Mouse (Mus musculus): ENCODE data around the gene Tpm1. TPM values are rescaled to one million over a fixed set of nuclear protein-coding genes. Genes with fewer than 3 reads are reported as not detected.
A peak's percentile ranks its signal among the peaks of the same experiment; 100 is the strongest.

The Tpm1 gene
- polyA plus RNA-seq (2014; fragmentation: Nextera tagmentation; extraction: Ambion mirVana) = 323 and 385 TPM in 2 replicates

DNA sequence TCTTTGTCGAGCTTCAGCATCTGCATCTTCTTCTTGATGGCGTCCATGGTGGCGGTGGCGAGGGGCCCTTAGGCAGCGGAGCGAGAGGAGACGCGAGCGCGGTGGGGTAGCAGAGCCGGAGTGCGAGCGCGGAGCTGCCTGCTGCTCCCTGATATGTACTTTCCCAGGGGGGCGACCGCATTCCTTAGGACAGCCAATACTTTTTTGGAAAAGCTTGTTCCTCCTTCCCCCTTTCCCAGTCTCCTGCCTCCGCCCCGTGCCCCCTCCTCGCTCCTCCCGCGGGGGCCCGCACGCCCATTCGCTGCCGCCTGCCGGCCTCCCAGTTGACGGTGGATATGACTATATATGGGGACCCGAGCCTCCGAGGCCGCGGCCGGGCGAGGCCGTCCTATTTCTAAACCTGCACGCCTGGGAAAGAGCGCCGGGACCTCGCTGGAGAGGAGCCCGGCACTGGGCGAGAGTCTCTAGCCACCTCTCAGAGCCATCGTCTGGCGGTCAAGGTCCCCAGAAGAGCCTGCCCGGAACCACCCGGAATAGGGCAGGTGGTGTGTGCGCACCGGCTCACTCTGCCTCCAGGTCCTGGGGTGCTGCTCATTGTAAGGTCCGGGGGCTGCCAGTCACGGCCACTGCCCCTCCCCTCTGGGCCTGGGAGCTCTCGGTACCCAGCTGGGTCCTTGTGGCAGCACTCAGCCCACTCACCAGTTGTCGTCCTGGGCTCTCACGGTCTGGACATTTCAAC is at the start of gene Tpm1:
TSS of gene Tpm1 (minus strand) at position 321 of the 739 bp plus-strand sequence.
- Histone ChIP-seq H3K9ac (ENCODE audit: low read depth, low read length) (peak within 1 kb of the TSS; percentile 58), H3K27ac (ENCODE audit: low read depth, low read length) (no peak within 1 kb of the TSS; the same call in 1 of the 2 replicates), H3K36me3 (ENCODE audit: control insufficient read depth, insufficient read depth, low read length) (no peaks in the 10 kb centered on the region), H3K4me2 (replicated peaks; ENCODE audit: low read depth, low read length) (peak within 1 kb of the TSS; percentile 93), H3K4me1 (replicated peaks; ENCODE audit: control insufficient read depth, insufficient read depth, low read length) (peaks cover 7% of the 10 kb centered on the region), H3K9me3 (ENCODE audit: control insufficient read depth, low read length) (no peaks in the 10 kb centered on the region), H3K4me3 (ENCODE audit: low read depth, low read length) (peak within 1 kb of the TSS; percentile 51), H3K27me3 (ENCODE audit: control insufficient read depth, insufficient read depth, low read length) (peaks cover 37% of the 10 kb centered on the region)
- peak; percentile 78 for DNase-seq (ENCODE audit: low spot score)
- peak; percentile 43; the same call in 1 of the 2 replicates for ATAC-seq (ENCODE audit: low FRiP score)
- 1% methylated on average over 49 of the region's 51 CpGs for WGBS

DNA sequence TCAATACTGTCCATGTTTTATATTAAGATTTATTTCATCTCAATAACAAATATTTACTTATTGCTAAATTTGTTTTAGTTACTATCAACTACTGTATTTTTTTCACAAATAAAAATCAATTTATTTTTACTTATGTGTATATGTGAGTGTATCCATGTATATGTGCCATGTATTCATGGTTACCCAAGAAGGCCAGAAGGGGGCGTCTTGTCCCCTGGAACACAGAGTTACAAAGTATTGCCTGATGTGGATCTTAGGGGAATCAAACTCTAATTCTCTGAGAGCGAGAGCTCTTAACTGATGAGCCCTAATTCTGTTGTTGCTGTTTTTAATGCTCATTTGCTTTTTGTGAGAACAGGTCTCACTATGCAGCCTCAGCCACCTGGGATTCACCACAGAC is 45.2 kb upstream of the Tpm1 start:
- no peak overlapping the region for H3K9ac ChIP-seq (ENCODE audit: low read depth, low read length)
- 95% methylated on average over 2 of the region's 2 CpGs for WGBS
- no peaks in the 10 kb centered on the region for H3K36me3 ChIP-seq (ENCODE audit: control insufficient read depth, insufficient read depth, low read length)
- H3K27ac ChIP-seq (ENCODE audit: low read depth, low read length) = no peak overlapping the region
- ATAC-seq (ENCODE audit: low FRiP score) (no peak), DNase-seq (ENCODE audit: low spot score) (no peak)
- no peaks in the 10 kb centered on the region for H3K27me3 ChIP-seq (ENCODE audit: control insufficient read depth, insufficient read depth, low read length)
- no peak overlapping the region for H3K4me3 ChIP-seq (ENCODE audit: low read depth, low read length)
- no peak overlapping the region for H3K4me2 ChIP-seq (replicated peaks; ENCODE audit: low read depth, low read length)
- H3K9me3 ChIP-seq (ENCODE audit: control insufficient read depth, low read length) = no peaks in the 10 kb centered on the region
- no peaks in the 10 kb centered on the region for H3K4me1 ChIP-seq (replicated peaks; ENCODE audit: control insufficient read depth, insufficient read depth, low read length)

DNA sequence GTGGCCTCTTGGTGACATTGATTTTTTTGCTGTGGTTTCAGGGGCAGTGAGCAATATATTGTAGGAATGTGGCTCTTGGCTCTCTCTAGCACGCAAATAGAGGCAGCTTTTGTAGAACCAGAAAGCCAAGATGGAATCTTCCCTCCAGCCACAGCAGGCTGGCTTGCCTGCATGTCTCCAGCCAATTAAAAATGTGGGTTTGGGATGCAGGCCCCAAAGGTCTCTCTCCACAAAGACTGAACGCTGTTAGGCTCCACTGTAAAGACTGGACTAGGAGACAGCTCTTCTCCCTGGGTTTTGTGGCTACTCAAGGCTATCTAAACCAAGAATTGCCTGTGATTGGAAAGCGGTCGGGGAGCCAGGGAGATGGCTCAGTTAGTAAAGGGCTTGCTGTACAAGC is 43.0 kb upstream of the Tpm1 start:
- Histone ChIP-seq H3K4me3 (ENCODE audit: low read depth, low read length) (no peak overlapping the region), H3K9me3 (ENCODE audit: control insufficient read depth, low read length) (no peaks in the 10 kb centered on the region), H3K27ac (ENCODE audit: low read depth, low read length) (no peak overlapping the region), H3K9ac (ENCODE audit: low read depth, low read length) (no peak overlapping the region), H3K4me1 (replicated peaks; ENCODE audit: control insufficient read depth, insufficient read depth, low read length) (no peaks in the 10 kb centered on the region), H3K36me3 (ENCODE audit: control insufficient read depth, insufficient read depth, low read length) (no peaks in the 10 kb centered on the region), H3K4me2 (replicated peaks; ENCODE audit: low read depth, low read length) (no peak overlapping the region), H3K27me3 (ENCODE audit: control insufficient read depth, insufficient read depth, low read length) (no peaks in the 10 kb centered on the region)
- 83% methylated on average over 4 of the region's 4 CpGs for WGBS
- no peak for ATAC-seq (ENCODE audit: low FRiP score)
- DNase-seq (ENCODE audit: low spot score) = no peak

DNA sequence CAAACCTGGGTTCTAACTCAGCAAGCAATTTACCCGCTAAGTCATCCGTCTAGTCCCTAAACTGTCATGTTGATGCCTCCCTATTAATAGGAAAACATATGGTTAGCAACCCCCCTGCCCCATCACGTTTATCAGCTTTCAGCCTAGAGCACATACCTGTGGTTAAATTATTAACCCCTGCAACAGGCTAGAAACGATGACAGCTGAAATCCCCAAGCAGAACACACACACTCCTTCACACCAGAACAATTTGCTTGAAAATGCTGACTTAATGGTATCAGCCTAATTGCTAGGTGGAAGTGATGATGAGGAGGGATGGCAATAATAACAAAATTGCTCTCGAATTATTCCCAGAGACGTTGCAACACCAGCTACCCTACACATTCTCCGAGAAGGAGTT is 42.4 kb upstream of the Tpm1 start:
- Histone ChIP-seq H3K9ac (ENCODE audit: low read depth, low read length) (no peak overlapping the region), H3K36me3 (ENCODE audit: control insufficient read depth, insufficient read depth, low read length) (no peaks in the 10 kb centered on the region), H3K27me3 (ENCODE audit: control insufficient read depth, insufficient read depth, low read length) (no peaks in the 10 kb centered on the region), H3K27ac (ENCODE audit: low read depth, low read length) (no peak overlapping the region), H3K4me1 (replicated peaks; ENCODE audit: control insufficient read depth, insufficient read depth, low read length) (no peaks in the 10 kb centered on the region), H3K9me3 (ENCODE audit: control insufficient read depth, low read length) (no peaks in the 10 kb centered on the region), H3K4me2 (replicated peaks; ENCODE audit: low read depth, low read length) (no peak overlapping the region), H3K4me3 (ENCODE audit: low read depth, low read length) (no peak overlapping the region)
- no peak for ATAC-seq (ENCODE audit: low FRiP score)
- 74% methylated on average over 7 of the region's 7 CpGs for WGBS
- no peak for DNase-seq (ENCODE audit: low spot score)

DNA sequence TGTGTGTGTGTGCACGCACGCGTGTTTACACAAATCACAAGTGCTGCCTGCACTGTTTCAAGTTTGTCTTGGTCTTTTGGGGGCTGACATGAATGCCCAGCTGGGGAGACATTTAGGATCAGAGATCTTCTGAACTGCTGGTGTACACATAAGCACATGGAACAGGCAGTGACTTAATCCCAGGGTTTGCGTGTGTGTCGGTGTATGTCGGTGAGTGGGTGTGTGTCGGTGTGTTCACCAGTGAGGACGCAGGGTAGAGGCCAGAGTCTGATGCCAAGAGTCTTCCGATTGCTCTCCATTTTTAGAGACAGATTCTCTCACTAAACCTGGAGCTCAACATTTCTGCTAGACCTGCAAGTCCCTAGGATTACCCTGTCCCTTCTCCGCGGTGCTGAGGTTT is 41.9 kb upstream of the Tpm1 start:
- Histone ChIP-seq H3K27ac (ENCODE audit: low read depth, low read length) (no peak overlapping the region), H3K4me2 (replicated peaks; ENCODE audit: low read depth, low read length) (no peak overlapping the region), H3K9ac (ENCODE audit: low read depth, low read length) (no peak overlapping the region), H3K4me1 (replicated peaks; ENCODE audit: control insufficient read depth, insufficient read depth, low read length) (no peaks in the 10 kb centered on the region), H3K4me3 (ENCODE audit: low read depth, low read length) (no peak overlapping the region), H3K27me3 (ENCODE audit: control insufficient read depth, insufficient read depth, low read length) (no peaks in the 10 kb centered on the region), H3K36me3 (ENCODE audit: control insufficient read depth, insufficient read depth, low read length) (no peaks in the 10 kb centered on the region), H3K9me3 (ENCODE audit: control insufficient read depth, low read length) (no peaks in the 10 kb centered on the region)
- WGBS = 96% methylated on average over 11 of the region's 11 CpGs
- ATAC-seq (ENCODE audit: low FRiP score) (no peak), DNase-seq (ENCODE audit: low spot score) (no peak)

DNA sequence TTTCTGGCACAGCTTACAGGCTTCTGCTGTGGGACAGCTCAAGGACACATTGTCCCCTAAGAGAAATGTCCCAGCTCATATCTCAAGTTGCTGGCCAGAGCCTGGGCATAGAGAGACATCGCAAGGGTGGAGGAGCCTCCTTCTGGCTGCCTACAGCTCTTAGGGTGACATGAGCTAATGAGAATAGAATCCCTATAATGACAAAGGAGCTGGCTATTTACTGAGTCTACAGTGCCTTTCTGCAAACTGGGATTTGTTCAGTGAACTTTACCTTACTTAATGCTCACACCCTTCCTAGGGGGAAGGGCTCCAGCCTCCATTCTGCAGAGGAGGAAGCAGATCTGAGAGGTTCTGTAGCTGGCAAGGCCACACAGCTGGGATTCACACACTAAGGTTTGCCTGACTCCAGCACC is 41.4 kb upstream of the Tpm1 start:
- WGBS = 95% methylated on average over 1 of the region's 1 CpGs
- Histone ChIP-seq H3K9ac (ENCODE audit: low read depth, low read length) (no peak overlapping the region), H3K4me3 (ENCODE audit: low read depth, low read length) (no peak overlapping the region), H3K4me2 (replicated peaks; ENCODE audit: low read depth, low read length) (no peak overlapping the region), H3K27ac (ENCODE audit: low read depth, low read length) (no peak overlapping the region), H3K36me3 (ENCODE audit: control insufficient read depth, insufficient read depth, low read length) (no peaks in the 10 kb centered on the region), H3K4me1 (replicated peaks; ENCODE audit: control insufficient read depth, insufficient read depth, low read length) (no peaks in the 10 kb centered on the region), H3K9me3 (ENCODE audit: control insufficient read depth, low read length) (no peaks in the 10 kb centered on the region), H3K27me3 (ENCODE audit: control insufficient read depth, insufficient read depth, low read length) (no peaks in the 10 kb centered on the region)
- no peak for DNase-seq (ENCODE audit: low spot score)
- no peak for ATAC-seq (ENCODE audit: low FRiP score)

DNA sequence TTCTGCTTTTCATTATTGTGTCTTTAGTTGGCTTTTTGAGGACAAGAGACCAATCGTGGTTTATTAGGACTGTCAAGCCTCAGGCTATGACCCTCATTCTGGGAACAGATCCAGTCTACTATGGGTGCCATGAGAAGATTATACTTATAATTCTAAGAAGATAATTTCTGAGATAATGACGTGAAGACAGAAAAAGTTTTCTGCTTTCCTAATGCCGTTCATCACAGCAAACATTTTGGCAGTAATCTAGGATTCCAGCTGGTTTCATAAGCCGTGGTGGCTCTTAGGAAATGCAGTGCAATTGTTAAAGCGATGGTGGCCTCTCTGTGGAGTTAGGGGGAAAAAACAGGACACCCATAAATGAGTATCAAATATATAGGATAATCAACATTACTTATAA is 40.0 kb upstream of the Tpm1 start:
- H3K27me3 ChIP-seq (ENCODE audit: control insufficient read depth, insufficient read depth, low read length) = no peaks in the 10 kb centered on the region
- H3K4me3 ChIP-seq (ENCODE audit: low read depth, low read length) = no peak overlapping the region
- no peak for ATAC-seq (ENCODE audit: low FRiP score)
- no peak overlapping the region for H3K27ac ChIP-seq (ENCODE audit: low read depth, low read length)
- H3K9ac ChIP-seq (ENCODE audit: low read depth, low read length) = no peak overlapping the region
- no peak for DNase-seq (ENCODE audit: low spot score)
- WGBS = 90% methylated on average over 5 of the region's 5 CpGs
- no peaks in the 10 kb centered on the region for H3K36me3 ChIP-seq (ENCODE audit: control insufficient read depth, insufficient read depth, low read length)
- H3K4me1 ChIP-seq (replicated peaks; ENCODE audit: control insufficient read depth, insufficient read depth, low read length) = no peaks in the 10 kb centered on the region
- no peak overlapping the region for H3K4me2 ChIP-seq (replicated peaks; ENCODE audit: low read depth, low read length)
- H3K9me3 ChIP-seq (ENCODE audit: control insufficient read depth, low read length) = no peaks in the 10 kb centered on the region

DNA sequence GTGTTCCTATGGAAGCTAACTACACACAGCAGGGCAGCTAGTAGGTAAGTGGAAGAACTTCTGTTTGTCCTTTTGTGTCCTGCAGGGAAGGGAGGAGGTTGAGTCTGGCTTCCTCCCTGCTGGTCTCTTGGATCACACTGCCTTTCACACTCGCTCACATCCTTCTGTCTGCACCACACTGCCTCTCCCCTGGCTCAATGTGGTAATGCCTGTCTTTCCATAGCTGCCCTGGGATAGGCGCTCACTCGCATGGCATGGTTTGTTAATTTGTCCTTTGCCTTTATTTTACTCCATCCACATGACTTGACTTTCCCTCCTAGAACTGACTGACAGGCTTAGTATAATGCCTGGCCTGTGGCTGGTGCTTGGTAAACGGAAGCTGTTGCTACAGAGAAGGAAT is 34.6 kb upstream of the Tpm1 start:
- Histone ChIP-seq H3K9ac (ENCODE audit: low read depth, low read length) (no peak overlapping the region), H3K4me2 (replicated peaks; ENCODE audit: low read depth, low read length) (no peak overlapping the region), H3K4me3 (ENCODE audit: low read depth, low read length) (no peak overlapping the region), H3K36me3 (ENCODE audit: control insufficient read depth, insufficient read depth, low read length) (no peaks in the 10 kb centered on the region), H3K9me3 (ENCODE audit: control insufficient read depth, low read length) (no peaks in the 10 kb centered on the region), H3K4me1 (replicated peaks; ENCODE audit: control insufficient read depth, insufficient read depth, low read length) (no peaks in the 10 kb centered on the region), H3K27ac (ENCODE audit: low read depth, low read length) (no peak overlapping the region), H3K27me3 (ENCODE audit: control insufficient read depth, insufficient read depth, low read length) (no peaks in the 10 kb centered on the region)
- WGBS = 26% methylated on average over 4 of the region's 4 CpGs
- ATAC-seq (ENCODE audit: low FRiP score) (no peak), DNase-seq (ENCODE audit: low spot score) (no peak)

DNA sequence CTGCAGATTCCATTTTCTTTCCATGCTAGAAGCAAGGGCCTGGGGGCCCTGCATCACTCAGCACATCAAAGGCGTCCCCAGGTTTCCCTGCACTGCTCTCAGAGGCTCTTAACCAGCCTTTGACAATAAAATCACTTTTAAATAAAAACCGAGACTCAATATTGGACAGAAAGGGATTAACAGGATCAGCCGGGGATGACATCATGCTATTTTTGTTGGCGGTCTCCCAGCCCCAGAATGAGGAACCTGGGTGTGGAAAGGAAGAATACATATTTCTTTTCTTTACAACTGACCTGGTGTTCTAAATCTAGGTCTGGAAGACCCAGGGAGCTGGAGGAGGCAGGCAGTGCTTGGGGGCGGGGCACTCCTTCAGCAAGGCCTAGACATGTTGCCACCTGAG is 32.5 kb upstream of the Tpm1 start:
- H3K4me3 ChIP-seq (ENCODE audit: low read depth, low read length) = no peak overlapping the region
- no peak overlapping the region for H3K9ac ChIP-seq (ENCODE audit: low read depth, low read length)
- no peaks in the 10 kb centered on the region for H3K36me3 ChIP-seq (ENCODE audit: control insufficient read depth, insufficient read depth, low read length)
- no peak overlapping the region for H3K4me2 ChIP-seq (replicated peaks; ENCODE audit: low read depth, low read length)
- no peaks in the 10 kb centered on the region for H3K4me1 ChIP-seq (replicated peaks; ENCODE audit: control insufficient read depth, insufficient read depth, low read length)
- no peak for DNase-seq (ENCODE audit: low spot score)
- H3K27ac ChIP-seq (ENCODE audit: low read depth, low read length) = no peak overlapping the region
- ATAC-seq (ENCODE audit: low FRiP score) = no peak
- H3K9me3 ChIP-seq (ENCODE audit: control insufficient read depth, low read length) = no peaks in the 10 kb centered on the region
- H3K27me3 ChIP-seq (ENCODE audit: control insufficient read depth, insufficient read depth, low read length) = no peaks in the 10 kb centered on the region
- 84% methylated on average over 5 of the region's 5 CpGs for WGBS
